Mouse (Mus musculus) gastrocnemius, adult 18-20 months (tissue): ENCODE measurements at regions not wholly inside any gene's neighbourhood (a gene's known extent, or its start where the extent isn't known, plus 50 kb on each side); places are given as distances from the start of the nearest gene placed in this dataset. TPM values are rescaled to one million over a fixed set of nuclear protein-coding genes. Genes with fewer than 3 reads are reported as not detected.

Experiments
- microRNA-seq: library from miRNA; unstranded; fragments of <30 nt; microRNA quantifications from one replicate; pipeline ENCODE4 v1.2.0, GENCODE M21; 2021

Small RNA genes in the stretch of these regions (microRNA-seq; reads per million reads assigned to microRNA genes)
- gene Gm24979: not detected
